In genomic region chr10:95501463-95502081, GRCm38 (mm10) we compare ENCODE assay signal across 8 mouse cellular contexts. TPM values are rescaled to one million over a fixed set of nuclear protein-coding genes. Genes with fewer than 3 reads are reported as not detected.
DNase-seq lines count a peak whose midpoint lies in the region; ATAC-seq lines count a peak whose summit lies in the region.

Mrpl42 (minus strand) TSS chr10:95501940.

- peak; percentile 97 for ATAC-seq in hindbrain, embryonic 13.5 days (ENCODE audit: low FRiP score)

- H3K9ac ChIP-seq in hindbrain, embryonic 13.5 days, result peak within 1 kb of the TSS; percentile 86

- H3K36me3 ChIP-seq in hindbrain, embryonic 13.5 days, result peaks cover 12% of the 10 kb centered on the region

- DNase-seq in T-cell, adult 2 months (ENCODE audit: low spot score), result peak; percentile 70
- DNase-seq in cerebellum, postnatal 25 days, result peak; percentile 90 to 95
- DNase-seq in frontal cortex, postnatal 25 days (ENCODE audit: low spot score in 2 of 2), result peak; percentile 70
- peak; percentile 71 to 88 for DNase-seq in layer of hippocampus, postnatal 14 days (ENCODE audit: low spot score in 2 of 2)
- DNase-seq in lung, postnatal 10 days, result peak; percentile 93
- peak; percentile 83 for DNase-seq in ovary, postnatal 36 days (ENCODE audit: low spot score)
- peak; percentile 83 for DNase-seq in thymus, postnatal 14 days

- H3K4me1 ChIP-seq in hindbrain, embryonic 13.5 days (replicated peaks), result peaks cover 12% of the 10 kb centered on the region

- WGBS in hindbrain, embryonic 13.5 days, result under 1% methylated on average over 35 of the region's 35 CpGs

- H3K27ac ChIP-seq in hindbrain, embryonic 13.5 days, result peak within 1 kb of the TSS; percentile 92

- no peaks in the 10 kb centered on the region for H3K9me3 ChIP-seq in hindbrain, embryonic 13.5 days

- H3K27me3 ChIP-seq in hindbrain, embryonic 13.5 days, result no peaks in the 10 kb centered on the region

- H3K4me2 ChIP-seq in hindbrain, embryonic 13.5 days, result peak within 1 kb of the TSS; percentile 61

- H3K4me3 ChIP-seq in hindbrain, embryonic 13.5 days, result peak within 1 kb of the TSS; percentile 82

RNA-seq across cellular contexts. Expression of gene Mrpl42, which starts in this region (rescaled TPM):
- 252 and 268 TPM in 2 replicates for polyA plus RNA-seq in hindbrain, embryonic 13.5 days (2015; fragmentation: Nextera tagmentation; extraction: Ambion mirVana)
- 10 to 100 TPM; 69.6 to 90.2 TPM for total RNA-seq in layer of hippocampus, postnatal 14 days (2021)

Comparison
In these comparisons a context has a peak if more than half of its experiments do, and no peak if none do; other contexts are left out.
1. Peak in every context shown above with its lines: DNase-seq, ATAC-seq, H3K4me3 ChIP-seq and H3K27ac ChIP-seq.